Mouse (Mus musculus) layer of hippocampus, adult 2 months (tissue): Measurements from ENCODE around the gene Rnf152. TPM values are rescaled to one million over a fixed set of nuclear protein-coding genes. Genes with fewer than 3 reads are reported as not detected.

Experiments used
- DNase-seq, 2 experiments: peaks; one replicate each; pipeline ENCODE4 v3.0.0; 2022; ENCODE audit warnings: low spot score in 2 of 2
- H3K27ac ChIP-seq: fragments of 200-600 bp; 2 replicates; pipeline ENCODE4 v1.8.1; 2022
- H3K4me3 ChIP-seq: fragments of 200-600 bp; 2 replicates; pipeline ENCODE4 v1.8.1; 2022; ENCODE audit warnings: mild to moderate bottlenecking
- CTCF ChIP-seq: fragments of 200-600 bp; conservative IDR thresholded peaks from 2 replicates; pipeline ENCODE4 v1.8.1; 2022; ENCODE audit warnings: antibody characterized with exemption, mild to moderate bottlenecking, moderate library complexity
- long read RNA-seq, 2 experiments: library from polyadenylated mRNA; stranded (forward); transcript quantifications; one replicate each; pipeline ENCODE4 v2.0.0; 2021; ENCODE audit warnings: borderline mapping rate in 2 of 2
- total RNA-seq, 2 experiments: library from RNA; stranded (reverse); gene quantifications; 2 replicates each; pipeline ENCODE4 v1.2.3; 2021

Rnf152 gene
- total RNA-seq: 1 to 10 TPM; 2.4 to 2.9 TPM
- long read RNA-seq, experiment 1, partial matches to known transcripts: 0 of 1 reads
- long read RNA-seq, experiment 1, other reads (novel, unspliced or antisense): 1 of 1 reads
- long read RNA-seq, experiment 2: 0 reads

GRCm38 (mm10) chr1:105356291-105357011 is at the start of gene Rnf152:
Gene Rnf152, minus strand, starts transcription at chr1:105356710.
- Histone ChIP-seq H3K4me3 (peak within 1 kb of the TSS; percentile 84), H3K27ac (peak within 1 kb of the TSS; percentile 30)
- DNase-seq: peak in 1 of 2 experiments; percentile 15
- peak; percentile 45 for TF ChIP-seq CTCF

GRCm38 (mm10) chr1:105402853-105403252 is 46.3 kb upstream of the Rnf152 start:
- Histone ChIP-seq H3K27ac (no peak overlapping the region), H3K4me3 (no peak overlapping the region)
- TF ChIP-seq CTCF: no peak
- DNase-seq: no peak

GRCm38 (mm10) chr1:105384141-105384937 is 27.8 kb upstream of the Rnf152 start:
- no peak overlapping the region for H3K27ac ChIP-seq
- H3K4me3 ChIP-seq: no peak overlapping the region
- no peak for DNase-seq
- no peak for TF ChIP-seq CTCF

GRCm38 (mm10) chr1:105377546-105377945 is 21.0 kb upstream of the Rnf152 start:
- peak; percentile 13 to 15 for DNase-seq
- Histone ChIP-seq H3K27ac (no peak overlapping the region), H3K4me3 (no peak overlapping the region)
- no peak for TF ChIP-seq CTCF

- Histone ChIP-seq H3K4me3 (no peak overlapping the region), H3K27ac (no peak overlapping the region)
- no peak for TF ChIP-seq CTCF
- no peak for DNase-seq
Measured at GRCm38 (mm10) chr1:105374618-105375017, 18.1 kb upstream of the Rnf152 start.

- H3K4me3 ChIP-seq: no peak overlapping the region
- no peak for DNase-seq
- H3K27ac ChIP-seq: no peak overlapping the region
- TF ChIP-seq CTCF: peak; percentile 72
Measured at GRCm38 (mm10) chr1:105362701-105363100, 6.2 kb upstream of the Rnf152 start.

- no peak for DNase-seq
- Histone ChIP-seq H3K4me3 (no peak overlapping the region), H3K27ac (no peak overlapping the region)
- TF ChIP-seq CTCF: no peak
Measured at GRCm38 (mm10) chr1:105358896-105359295, 2.4 kb upstream of the Rnf152 start.

- DNase-seq: peak in 1 of 2 experiments; percentile 10
- no peak for TF ChIP-seq CTCF
- H3K4me3 ChIP-seq: peak overlapping the region; percentile 84
- peak overlapping the region; percentile 30 for H3K27ac ChIP-seq
Measured at GRCm38 (mm10) chr1:105355910-105356290, 610 bp downstream of the Rnf152 start.

GRCm38 (mm10) chr1:105354901-105355891 is 1.3 kb downstream of the Rnf152 start:
- peak overlapping the region; percentile 84 for H3K4me3 ChIP-seq
- DNase-seq: peak in 1 of 2 experiments; percentile 29
- no peak for TF ChIP-seq CTCF
- H3K27ac ChIP-seq: no peak overlapping the region

GRCm38 (mm10) chr1:105351806-105352205 is 4.7 kb downstream of the Rnf152 start:
- Histone ChIP-seq H3K4me3 (no peak overlapping the region), H3K27ac (no peak overlapping the region)
- TF ChIP-seq CTCF: no peak
- no peak for DNase-seq

- DNase-seq: no peak
- Histone ChIP-seq H3K27ac (no peak overlapping the region), H3K4me3 (no peak overlapping the region)
- no peak for TF ChIP-seq CTCF
Measured at GRCm38 (mm10) chr1:105342305-105342704, 14.2 kb downstream of the Rnf152 start.

GRCm38 (mm10) chr1:105340943-105341342 is 15.6 kb downstream of the Rnf152 start:
- DNase-seq: no peak
- TF ChIP-seq CTCF: no peak
- Histone ChIP-seq H3K4me3 (no peak overlapping the region), H3K27ac (no peak overlapping the region)
